Mouse (Mus musculus): ENCODE measurements at regions not wholly inside any gene's neighbourhood (a gene's known extent, or its start where the extent isn't known, plus 50 kb on each side); places are given as distances from the start of the nearest gene placed in this dataset.
A peak's percentile ranks its signal among the peaks of the same experiment; 100 is the strongest.

DNA sequence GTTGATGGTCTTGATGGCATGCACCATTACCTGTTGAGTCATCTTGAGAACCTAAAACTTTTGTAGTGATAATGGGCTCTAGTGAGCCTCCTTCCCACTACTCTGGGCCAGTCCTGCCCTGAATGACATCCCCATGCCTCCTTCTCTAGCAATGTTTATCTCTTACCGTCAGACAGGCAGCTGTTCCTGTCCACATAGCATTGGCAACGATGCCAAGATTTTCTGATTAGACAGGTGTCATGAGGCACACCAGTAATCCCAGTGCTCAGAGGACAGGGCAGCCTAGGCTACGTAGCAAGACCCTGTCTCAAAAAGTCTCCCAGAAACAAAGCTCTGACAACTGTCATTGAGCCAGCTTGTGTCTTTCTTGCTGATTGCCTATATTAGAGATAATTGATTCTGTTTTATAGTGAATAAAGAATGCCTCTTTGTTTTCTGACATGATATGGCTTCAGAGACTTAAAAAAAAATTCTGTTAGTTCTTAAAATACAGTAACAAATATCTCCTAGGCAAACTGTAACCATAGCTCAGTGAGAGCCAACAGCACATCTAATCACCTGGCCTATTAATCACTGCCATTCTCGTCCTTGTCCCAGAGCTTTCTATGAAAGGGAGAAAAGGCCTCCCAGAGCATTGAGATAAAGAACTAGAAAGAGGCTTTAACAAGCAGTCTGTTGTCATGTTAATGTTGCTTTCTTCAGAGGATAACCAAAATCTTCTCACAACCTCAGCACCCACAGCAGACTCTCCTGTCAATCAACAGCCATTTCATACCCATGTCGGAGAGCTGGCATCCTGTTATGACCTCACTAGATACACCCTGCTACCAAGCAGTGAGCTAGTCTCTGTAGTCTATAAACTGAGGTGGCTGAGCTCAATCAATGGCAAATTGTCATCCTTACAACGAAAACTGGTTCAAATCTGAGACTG is 122.9 kb upstream of the Cited2 start:
- no peak overlapping the region for H3K9ac ChIP-seq (ENCODE audit: low read length)
- no peak overlapping the region for H3K4me2 ChIP-seq (ENCODE audit: low read depth, low read length)
- no peaks in the 10 kb centered on the region for H3K9me3 ChIP-seq (replicated peaks; ENCODE audit: control insufficient read depth, low read length)
- H3K27ac ChIP-seq (ENCODE audit: low read length) = peak overlapping the region; percentile 10; the same call in 1 of the 2 replicates
- ATAC-seq (ENCODE audit: insufficient read depth, low FRiP score) = no peak
- 44% methylated on average over 6 of the region's 6 CpGs for WGBS
- H3K4me1 ChIP-seq (ENCODE audit: control insufficient read depth, insufficient read depth, low read length) = no peaks in the 10 kb centered on the region; the same call in 1 of the 2 replicates
- no peaks in the 10 kb centered on the region for H3K27me3 ChIP-seq (ENCODE audit: control insufficient read depth, insufficient read depth, low read length)
- H3K36me3 ChIP-seq (ENCODE audit: control insufficient read depth, insufficient read depth, low read length) = no peaks in the 10 kb centered on the region
- H3K4me3 ChIP-seq (replicated peaks; ENCODE audit: low read length) = no peak overlapping the region

GRCm38 (mm10) chr10:17600762-17601108 is 122.3 kb upstream of the Cited2 start:
- Histone ChIP-seq H3K4me2 (ENCODE audit: low read depth, low read length) (no peak overlapping the region), H3K27me3 (ENCODE audit: control insufficient read depth, insufficient read depth, low read length) (no peaks in the 10 kb centered on the region), H3K9me3 (replicated peaks; ENCODE audit: control insufficient read depth, low read length) (no peaks in the 10 kb centered on the region), H3K9ac (ENCODE audit: low read length) (no peak overlapping the region), H3K4me3 (replicated peaks; ENCODE audit: low read length) (no peak overlapping the region), H3K27ac (ENCODE audit: low read length) (no peak overlapping the region), H3K4me1 (ENCODE audit: control insufficient read depth, insufficient read depth, low read length) (no peaks in the 10 kb centered on the region; the same call in 1 of the 2 replicates), H3K36me3 (ENCODE audit: control insufficient read depth, insufficient read depth, low read length) (no peaks in the 10 kb centered on the region)
- WGBS = 49% methylated on average over 3 of the region's 3 CpGs
- no peak for ATAC-seq (ENCODE audit: insufficient read depth, low FRiP score)

- Histone ChIP-seq H3K4me3 (replicated peaks; ENCODE audit: low read length) (no peak overlapping the region), H3K9ac (ENCODE audit: low read length) (no peak overlapping the region), H3K27ac (ENCODE audit: low read length) (no peak overlapping the region), H3K27me3 (ENCODE audit: control insufficient read depth, insufficient read depth, low read length) (no peaks in the 10 kb centered on the region), H3K4me2 (ENCODE audit: low read depth, low read length) (no peak overlapping the region), H3K4me1 (ENCODE audit: control insufficient read depth, insufficient read depth, low read length) (no peaks in the 10 kb centered on the region; the same call in 1 of the 2 replicates), H3K9me3 (replicated peaks; ENCODE audit: control insufficient read depth, low read length) (no peaks in the 10 kb centered on the region), H3K36me3 (ENCODE audit: control insufficient read depth, insufficient read depth, low read length) (no peaks in the 10 kb centered on the region)
- 58% methylated on average over 2 of the region's 2 CpGs for WGBS
- no peak for ATAC-seq (ENCODE audit: insufficient read depth, low FRiP score)
Measured at GRCm38 (mm10) chr10:17602446-17602845, 120.6 kb upstream of the Cited2 start.

DNA sequence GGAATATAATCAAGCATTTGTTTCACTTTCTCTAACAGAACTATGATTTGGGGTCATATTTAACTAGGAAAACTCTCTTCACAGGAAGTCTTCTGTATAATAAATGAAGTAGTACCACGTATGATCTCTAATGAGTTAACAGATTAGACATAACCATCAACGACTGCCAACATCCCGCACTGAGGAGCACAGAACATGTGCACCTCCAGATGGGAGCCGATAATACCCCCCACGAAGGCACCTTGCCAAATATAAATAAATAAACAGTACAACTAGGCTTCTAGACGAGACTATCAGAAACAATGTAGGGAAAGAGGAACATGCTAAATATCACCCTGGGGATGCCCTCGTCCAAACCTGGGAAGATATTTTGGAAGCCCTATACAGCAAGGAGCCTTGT is 114.8 kb upstream of the Cited2 start:
- Histone ChIP-seq H3K36me3 (ENCODE audit: control insufficient read depth, insufficient read depth, low read length) (no peaks in the 10 kb centered on the region), H3K9me3 (replicated peaks; ENCODE audit: control insufficient read depth, low read length) (no peaks in the 10 kb centered on the region), H3K4me1 (ENCODE audit: control insufficient read depth, insufficient read depth, low read length) (no peaks in the 10 kb centered on the region), H3K9ac (ENCODE audit: low read length) (no peak overlapping the region), H3K27ac (ENCODE audit: low read length) (no peak overlapping the region), H3K4me3 (replicated peaks; ENCODE audit: low read length) (no peak overlapping the region), H3K27me3 (ENCODE audit: control insufficient read depth, insufficient read depth, low read length) (no peaks in the 10 kb centered on the region), H3K4me2 (ENCODE audit: low read depth, low read length) (no peak overlapping the region)
- no peak for ATAC-seq (ENCODE audit: insufficient read depth, low FRiP score)
- 69% methylated on average over 7 of the region's 7 CpGs for WGBS

GRCm38 (mm10) chr10:17610592-17610991 is 112.4 kb upstream of the Cited2 start:
- no peak for ATAC-seq (ENCODE audit: insufficient read depth, low FRiP score)
- Histone ChIP-seq H3K9ac (ENCODE audit: low read length) (no peak overlapping the region), H3K27me3 (ENCODE audit: control insufficient read depth, insufficient read depth, low read length) (no peaks in the 10 kb centered on the region), H3K27ac (ENCODE audit: low read length) (no peak overlapping the region), H3K9me3 (replicated peaks; ENCODE audit: control insufficient read depth, low read length) (no peaks in the 10 kb centered on the region), H3K36me3 (ENCODE audit: control insufficient read depth, insufficient read depth, low read length) (no peaks in the 10 kb centered on the region), H3K4me2 (ENCODE audit: low read depth, low read length) (no peak overlapping the region), H3K4me3 (replicated peaks; ENCODE audit: low read length) (no peak overlapping the region), H3K4me1 (ENCODE audit: control insufficient read depth, insufficient read depth, low read length) (no peaks in the 10 kb centered on the region)
- 62% methylated on average over 7 of the region's 7 CpGs for WGBS

DNA sequence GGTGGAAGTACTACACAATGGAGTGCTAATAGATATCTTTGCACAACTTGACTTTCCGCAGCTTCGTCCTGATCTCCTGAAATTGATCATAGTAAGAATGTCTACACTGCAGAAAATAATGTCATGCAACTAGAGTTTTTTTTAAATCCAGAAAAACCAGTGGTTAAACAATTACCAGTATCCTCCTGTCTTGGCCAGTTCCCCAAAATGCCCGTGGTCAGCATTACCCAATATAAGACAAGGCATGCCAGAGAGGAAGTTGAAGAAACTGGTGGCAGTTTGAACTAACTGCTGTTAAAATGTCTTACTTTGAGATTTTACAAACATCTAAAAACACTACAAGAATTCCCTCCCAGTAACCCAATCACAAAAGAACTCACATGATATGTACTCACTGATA is 109.7 kb upstream of the Cited2 start:
- WGBS = 85% methylated on average over 3 of the region's 3 CpGs
- Histone ChIP-seq H3K4me2 (ENCODE audit: low read depth, low read length) (no peak overlapping the region), H3K27me3 (ENCODE audit: control insufficient read depth, insufficient read depth, low read length) (no peaks in the 10 kb centered on the region), H3K9ac (ENCODE audit: low read length) (no peak overlapping the region), H3K36me3 (ENCODE audit: control insufficient read depth, insufficient read depth, low read length) (no peaks in the 10 kb centered on the region), H3K27ac (ENCODE audit: low read length) (no peak overlapping the region), H3K4me3 (replicated peaks; ENCODE audit: low read length) (no peak overlapping the region), H3K9me3 (replicated peaks; ENCODE audit: control insufficient read depth, low read length) (no peaks in the 10 kb centered on the region), H3K4me1 (ENCODE audit: control insufficient read depth, insufficient read depth, low read length) (no peaks in the 10 kb centered on the region)
- no peak for ATAC-seq (ENCODE audit: insufficient read depth, low FRiP score)

GRCm38 (mm10) chr10:17618024-17618423 is 105.0 kb upstream of the Cited2 start:
- no peak overlapping the region for H3K9ac ChIP-seq (ENCODE audit: low read length)
- 90% methylated on average over 1 of the region's 1 CpGs for WGBS
- H3K9me3 ChIP-seq (replicated peaks; ENCODE audit: control insufficient read depth, low read length) = no peaks in the 10 kb centered on the region
- H3K36me3 ChIP-seq (ENCODE audit: control insufficient read depth, insufficient read depth, low read length) = no peaks in the 10 kb centered on the region
- H3K27me3 ChIP-seq (ENCODE audit: control insufficient read depth, insufficient read depth, low read length) = no peaks in the 10 kb centered on the region
- no peak for ATAC-seq (ENCODE audit: insufficient read depth, low FRiP score)
- no peak overlapping the region for H3K27ac ChIP-seq (ENCODE audit: low read length)
- H3K4me2 ChIP-seq (ENCODE audit: low read depth, low read length) = no peak overlapping the region
- no peak overlapping the region for H3K4me3 ChIP-seq (replicated peaks; ENCODE audit: low read length)
- H3K4me1 ChIP-seq (ENCODE audit: control insufficient read depth, insufficient read depth, low read length) = no peaks in the 10 kb centered on the region

DNA sequence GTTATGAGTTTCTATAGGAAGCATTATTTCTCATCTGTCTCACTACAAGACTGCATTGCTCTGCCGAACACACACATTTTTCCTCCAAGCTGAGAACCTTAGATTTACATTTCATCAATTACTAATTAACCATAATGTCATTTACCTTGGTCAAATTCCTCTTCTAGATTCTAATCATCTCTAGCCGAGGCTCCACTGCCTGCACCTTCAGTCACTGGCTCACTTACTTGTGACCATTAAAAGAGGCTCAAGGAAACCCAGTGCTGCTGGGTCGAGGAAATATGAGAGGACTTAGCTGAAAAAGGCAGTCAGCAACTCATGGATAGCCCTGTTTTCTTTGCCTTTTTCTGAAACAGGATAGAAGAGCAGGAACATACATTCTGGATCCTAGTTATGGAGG is 103.4 kb upstream of the Cited2 start:
- Histone ChIP-seq H3K27ac (ENCODE audit: low read length) (no peak overlapping the region), H3K9me3 (replicated peaks; ENCODE audit: control insufficient read depth, low read length) (no peaks in the 10 kb centered on the region), H3K4me2 (ENCODE audit: low read depth, low read length) (no peak overlapping the region), H3K4me1 (ENCODE audit: control insufficient read depth, insufficient read depth, low read length) (no peaks in the 10 kb centered on the region), H3K4me3 (replicated peaks; ENCODE audit: low read length) (no peak overlapping the region), H3K36me3 (ENCODE audit: control insufficient read depth, insufficient read depth, low read length) (no peaks in the 10 kb centered on the region), H3K27me3 (ENCODE audit: control insufficient read depth, insufficient read depth, low read length) (no peaks in the 10 kb centered on the region), H3K9ac (ENCODE audit: low read length) (no peak overlapping the region)
- no peak for ATAC-seq (ENCODE audit: insufficient read depth, low FRiP score)
- 50% methylated on average over 3 of the region's 3 CpGs for WGBS

DNA sequence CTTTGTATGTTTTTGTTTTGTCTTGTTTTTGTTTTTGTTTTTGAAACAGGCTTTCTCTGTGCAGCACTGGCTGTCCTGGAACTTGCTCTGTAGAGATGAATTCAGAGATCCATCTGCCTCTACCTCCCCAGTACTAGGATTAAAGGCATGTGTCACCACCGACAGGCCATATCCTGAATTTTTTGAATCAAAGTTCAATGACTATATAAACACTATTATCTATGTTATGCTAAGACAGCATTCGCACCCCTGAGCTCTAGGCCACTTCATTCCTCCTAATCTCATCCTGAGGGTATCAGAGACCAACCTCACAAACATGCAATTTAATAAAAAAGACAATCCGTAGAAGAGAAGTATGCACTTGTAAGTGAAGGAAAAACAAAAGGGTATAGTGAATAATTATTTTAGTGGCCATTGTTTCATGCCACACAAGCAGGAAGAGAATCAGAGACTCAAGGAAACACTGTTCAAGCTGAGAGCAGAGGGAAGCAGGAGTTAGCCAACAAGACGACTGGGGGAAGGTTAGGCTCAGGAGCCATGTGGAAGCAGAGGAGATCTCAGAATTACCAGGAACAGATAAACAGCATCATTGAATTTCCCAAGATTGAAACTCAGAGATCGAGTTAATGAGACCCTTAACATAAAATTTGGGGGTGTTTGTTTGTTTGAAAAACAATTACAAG is 101.2 kb upstream of the Cited2 start:
- Histone ChIP-seq H3K4me2 (ENCODE audit: low read depth, low read length) (no peak overlapping the region), H3K27ac (ENCODE audit: low read length) (no peak overlapping the region), H3K27me3 (ENCODE audit: control insufficient read depth, insufficient read depth, low read length) (no peaks in the 10 kb centered on the region), H3K36me3 (ENCODE audit: control insufficient read depth, insufficient read depth, low read length) (no peaks in the 10 kb centered on the region), H3K4me1 (ENCODE audit: control insufficient read depth, insufficient read depth, low read length) (no peaks in the 10 kb centered on the region), H3K9ac (ENCODE audit: low read length) (no peak overlapping the region), H3K4me3 (replicated peaks; ENCODE audit: low read length) (no peak overlapping the region), H3K9me3 (replicated peaks; ENCODE audit: control insufficient read depth, low read length) (no peaks in the 10 kb centered on the region)
- no peak for ATAC-seq (ENCODE audit: insufficient read depth, low FRiP score)
- 49% methylated on average over 5 of the region's 5 CpGs for WGBS

Measured in stomach, embryonic 16.5 days (tissue).